Mouse (Mus musculus) stomach, embryonic 15.5 days (tissue): ENCODE measurements at regions not wholly inside any gene's neighbourhood (a gene's known extent, or its start where the extent isn't known, plus 50 kb on each side); places are given as distances from the start of the nearest gene placed in this dataset.

Experiments
- ATAC-seq: fragments of 200-750 bp; cut with Nextera tagmentation; 2 replicates; pipeline ENCODE4 v1.8.0; 2017; ENCODE audit warnings: low read depth, moderate number of reproducible peaks, moderate TSS enrichment; ENCODE audit not compliant: insufficient read depth, low FRiP score
- H3K27ac ChIP-seq: fragments of 300-500 bp; sonication (generic); 2 replicates; pipeline ENCODE4 v1.5.1; 2015; ENCODE audit warnings: mild to moderate bottlenecking, inconsistent platforms
- H3K27me3 ChIP-seq: fragments of 300-500 bp; sonication (generic); replicated peaks from 2 replicates; pipeline ENCODE4 v1.6.1; 2015; ENCODE audit warnings: inconsistent platforms
- H3K36me3 ChIP-seq: fragments of 300-500 bp; sonication (generic); 2 replicates; pipeline ENCODE4 v1.6.1; 2015; ENCODE audit warnings: inconsistent platforms
- H3K4me1 ChIP-seq: fragments of 300-500 bp; sonication (generic); 2 replicates; pipeline ENCODE4 v1.6.1; 2015; ENCODE audit warnings: inconsistent platforms
- H3K4me2 ChIP-seq: fragments of 300-500 bp; sonication (generic); 2 replicates; pipeline ENCODE4 v1.6.1; 2015; ENCODE audit warnings: mild to moderate bottlenecking, inconsistent platforms
- H3K4me3 ChIP-seq: fragments of 300-500 bp; sonication (generic); replicated peaks from 2 replicates; pipeline ENCODE4 v1.5.1; 2015; ENCODE audit warnings: inconsistent platforms
- H3K9ac ChIP-seq: fragments of 300-500 bp; sonication (generic); 2 replicates; pipeline ENCODE4 v1.6.1; 2015; ENCODE audit warnings: inconsistent platforms
- H3K9me3 ChIP-seq: fragments of 300-500 bp; sonication (generic); 2 replicates; pipeline ENCODE4 v1.6.1; 2016; ENCODE audit warnings: inconsistent platforms
- WGBS: fragments of 180-500 bp; shearing (Covaris S2); methylation state at CpG from one replicate; pipeline ENCODE4 v1.1.7; 2015; 5-methylcytosine and 5-hydroxymethylcytosine counted together

DNA sequence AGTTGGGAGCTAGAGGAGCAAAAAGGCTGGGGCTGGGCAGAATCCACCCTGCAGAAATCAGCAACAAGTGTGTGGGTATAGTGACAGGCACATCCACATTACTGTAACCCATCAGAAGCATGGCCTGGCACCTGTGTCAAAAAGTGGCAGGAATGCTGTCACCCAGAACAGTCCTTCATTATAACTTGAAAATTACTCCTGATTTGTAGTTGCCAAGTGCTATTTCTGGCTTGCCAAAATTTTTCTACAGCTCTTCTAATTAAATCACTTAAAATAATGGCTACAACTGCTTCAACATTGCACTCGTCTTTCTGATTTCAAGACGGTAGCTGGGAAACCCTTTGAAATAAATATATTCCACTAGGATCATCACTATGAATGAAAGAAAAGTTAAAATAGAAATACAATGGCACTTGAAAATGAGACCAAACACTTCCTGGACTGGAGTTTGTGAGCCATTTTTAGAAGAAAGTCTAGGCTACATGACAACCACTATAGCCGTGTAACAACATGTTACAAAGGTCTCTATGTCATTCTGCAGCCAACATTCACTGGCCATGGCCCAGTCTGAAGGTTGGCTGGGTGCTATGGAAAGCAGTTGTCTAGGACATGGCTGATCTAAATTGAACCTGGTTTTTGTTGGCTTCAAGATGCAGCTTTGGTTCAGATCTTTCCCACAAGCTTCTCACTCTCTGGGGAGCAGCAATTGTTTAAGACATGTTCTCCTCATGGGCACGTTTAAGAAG is 190.6 kb upstream of the Tapt1 start:
- Histone ChIP-seq H3K4me1 (no peaks in the 10 kb centered on the region), H3K9me3 (no peaks in the 10 kb centered on the region), H3K4me2 (no peak overlapping the region), H3K27me3 (no peaks in the 10 kb centered on the region), H3K27ac (no peak overlapping the region), H3K4me3 (no peak overlapping the region), H3K36me3 (no peaks in the 10 kb centered on the region), H3K9ac (no peak overlapping the region)
- no peak for ATAC-seq
- 78% methylated on average over 4 of the region's 4 CpGs for WGBS

- Histone ChIP-seq H3K9ac (no peak overlapping the region), H3K4me1 (no peaks in the 10 kb centered on the region), H3K9me3 (no peaks in the 10 kb centered on the region), H3K36me3 (no peaks in the 10 kb centered on the region), H3K27me3 (no peaks in the 10 kb centered on the region), H3K27ac (peak overlapping the region; percentile 38), H3K4me3 (no peak overlapping the region), H3K4me2 (no peak overlapping the region)
- ATAC-seq = peak; percentile 31; the same call in 1 of the 2 replicates
- WGBS = 31% methylated on average over 7 of the region's 7 CpGs
Measured at GRCm38 (mm10) chr5:44414441-44414840, 188.0 kb upstream of the Tapt1 start.

DNA sequence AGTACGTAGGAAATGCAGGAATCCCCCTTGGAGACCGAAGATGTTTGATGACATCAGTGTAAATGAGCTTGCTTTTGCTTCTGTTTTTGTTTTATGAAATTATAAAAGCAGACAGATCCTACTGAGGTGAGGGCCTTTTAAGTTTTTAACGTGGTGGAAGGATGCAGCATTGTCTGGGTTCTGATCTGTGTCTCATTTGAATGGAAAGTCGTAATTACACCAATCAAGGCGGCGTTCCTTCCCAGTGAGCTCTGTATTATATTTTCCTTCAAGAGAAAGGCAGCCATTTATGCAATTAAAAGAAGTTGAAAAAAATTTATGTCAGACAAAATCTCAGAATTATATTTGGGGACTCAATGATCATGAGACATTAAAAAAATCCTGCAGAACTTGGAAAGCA is 176.9 kb upstream of the Tapt1 start:
- Histone ChIP-seq H3K27ac (no peak overlapping the region), H3K9ac (no peak overlapping the region), H3K4me2 (no peak overlapping the region), H3K27me3 (no peaks in the 10 kb centered on the region), H3K4me3 (no peak overlapping the region), H3K36me3 (no peaks in the 10 kb centered on the region), H3K9me3 (no peaks in the 10 kb centered on the region), H3K4me1 (no peaks in the 10 kb centered on the region)
- ATAC-seq = no peak
- WGBS = 81% methylated on average over 6 of the region's 6 CpGs

GRCm38 (mm10) chr5:44400573-44401332 is 174.3 kb upstream of the Tapt1 start:
- Histone ChIP-seq H3K27me3 (no peaks in the 10 kb centered on the region), H3K9ac (no peak overlapping the region), H3K9me3 (no peaks in the 10 kb centered on the region), H3K4me2 (no peak overlapping the region), H3K4me3 (no peak overlapping the region), H3K27ac (no peak overlapping the region), H3K4me1 (no peaks in the 10 kb centered on the region), H3K36me3 (no peaks in the 10 kb centered on the region)
- WGBS = 79% methylated on average over 8 of the region's 8 CpGs
- ATAC-seq = no peak

GRCm38 (mm10) chr5:44387237-44387810 is 160.9 kb upstream of the Tapt1 start:
- H3K4me3 ChIP-seq = no peak overlapping the region
- ATAC-seq = no peak
- no peaks in the 10 kb centered on the region for H3K36me3 ChIP-seq
- 55% methylated on average over 6 of the region's 6 CpGs for WGBS
- no peak overlapping the region for H3K9ac ChIP-seq
- H3K4me1 ChIP-seq = no peaks in the 10 kb centered on the region
- no peaks in the 10 kb centered on the region for H3K9me3 ChIP-seq
- no peaks in the 10 kb centered on the region for H3K27me3 ChIP-seq
- no peak overlapping the region for H3K4me2 ChIP-seq
- H3K27ac ChIP-seq = no peak overlapping the region

- H3K4me1 ChIP-seq = no peaks in the 10 kb centered on the region
- no peaks in the 10 kb centered on the region for H3K27me3 ChIP-seq
- no peak overlapping the region for H3K4me2 ChIP-seq
- no peak overlapping the region for H3K4me3 ChIP-seq
- no peaks in the 10 kb centered on the region for H3K9me3 ChIP-seq
- H3K9ac ChIP-seq = no peak overlapping the region
- H3K27ac ChIP-seq = no peak overlapping the region
- H3K36me3 ChIP-seq = no peaks in the 10 kb centered on the region
- WGBS = 39% methylated on average over 6 of the region's 6 CpGs
- no peak for ATAC-seq
Measured at GRCm38 (mm10) chr5:44386176-44386575, 159.8 kb upstream of the Tapt1 start.

- Histone ChIP-seq H3K36me3 (no peaks in the 10 kb centered on the region), H3K9me3 (no peaks in the 10 kb centered on the region), H3K4me3 (no peak overlapping the region), H3K4me1 (no peaks in the 10 kb centered on the region), H3K27ac (no peak overlapping the region), H3K9ac (no peak overlapping the region), H3K27me3 (no peaks in the 10 kb centered on the region), H3K4me2 (no peak overlapping the region)
- ATAC-seq = no peak
Measured at GRCm38 (mm10) chr5:44383049-44383448, 156.6 kb upstream of the Tapt1 start.

GRCm38 (mm10) chr5:44370006-44370405 is 143.6 kb upstream of the Tapt1 start:
- no peak overlapping the region for H3K27ac ChIP-seq
- no peak overlapping the region for H3K4me2 ChIP-seq

GRCm38 (mm10) chr5:44352324-44352723 is 125.9 kb upstream of the Tapt1 start:
- no peak overlapping the region for H3K4me3 ChIP-seq
- no peak for ATAC-seq
- H3K36me3 ChIP-seq = no peaks in the 10 kb centered on the region
- no peaks in the 10 kb centered on the region for H3K4me1 ChIP-seq
- no peak overlapping the region for H3K4me2 ChIP-seq
- H3K27me3 ChIP-seq = no peaks in the 10 kb centered on the region
- no peak overlapping the region for H3K9ac ChIP-seq
- H3K27ac ChIP-seq = no peak overlapping the region
- no peaks in the 10 kb centered on the region for H3K9me3 ChIP-seq
- 86% methylated on average over 1 of the region's 1 CpGs for WGBS

More at GRCm38 (mm10) chr5:44370006-44370405, 143.6 kb upstream of the Tapt1 start:
- Histone ChIP-seq H3K36me3 (no peaks in the 10 kb centered on the region), H3K27me3 (no peaks in the 10 kb centered on the region), H3K9ac (no peak overlapping the region), H3K4me1 (no peaks in the 10 kb centered on the region), H3K4me3 (no peak overlapping the region), H3K9me3 (no peaks in the 10 kb centered on the region)
- WGBS = 26% methylated on average over 4 of the region's 4 CpGs
- no peak for ATAC-seq

DNA sequence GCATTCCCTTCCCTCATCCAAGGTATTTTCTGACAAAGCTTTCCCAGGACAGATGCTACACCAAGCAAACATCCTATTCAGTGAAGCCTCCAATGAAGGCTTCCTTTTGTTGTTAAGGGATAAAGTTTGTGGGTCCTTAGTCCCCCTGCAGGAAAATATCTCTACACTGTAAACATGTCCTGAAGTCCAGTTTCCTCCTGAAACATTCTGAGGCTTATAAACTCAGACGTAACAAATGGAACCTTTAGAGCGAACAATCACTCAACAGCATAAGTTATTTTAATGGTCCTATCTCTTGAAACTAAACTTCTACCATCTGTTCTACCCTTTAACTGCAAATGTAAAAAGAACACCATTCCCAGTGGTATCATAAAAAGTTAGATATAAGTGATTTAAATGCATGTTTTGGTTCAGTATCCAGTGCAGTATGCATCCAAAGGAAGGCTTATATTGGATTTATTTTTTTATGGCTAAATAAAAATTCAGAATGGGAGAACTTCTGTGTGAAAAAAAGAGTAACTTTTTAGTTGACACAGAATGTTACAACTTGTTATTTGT is 115.1 kb upstream of the Tapt1 start:
- Histone ChIP-seq H3K4me1 (no peaks in the 10 kb centered on the region), H3K9ac (no peak overlapping the region), H3K4me2 (no peak overlapping the region), H3K4me3 (no peak overlapping the region), H3K36me3 (no peaks in the 10 kb centered on the region), H3K9me3 (no peaks in the 10 kb centered on the region), H3K27ac (no peak overlapping the region), H3K27me3 (no peaks in the 10 kb centered on the region)
- WGBS = 56% methylated on average over 2 of the region's 2 CpGs
- ATAC-seq = no peak

DNA sequence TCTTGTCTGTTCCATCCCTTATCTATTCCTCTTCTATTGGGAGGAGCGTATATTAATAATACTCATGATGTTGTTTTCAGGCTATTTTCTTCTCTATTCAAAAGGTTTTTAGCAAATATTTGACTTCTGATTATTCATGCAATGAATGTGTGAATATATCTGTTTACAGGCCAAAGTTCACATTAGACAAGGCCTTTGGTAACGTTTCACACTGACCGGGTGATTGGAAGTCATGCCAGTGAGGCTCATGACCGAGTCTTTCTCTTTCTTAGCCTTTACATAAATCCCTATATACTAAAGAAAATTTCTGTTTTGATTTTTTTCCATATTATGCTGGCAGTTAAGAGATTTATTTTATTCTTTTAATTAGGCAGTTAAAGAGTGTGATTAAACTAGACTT is 112.2 kb upstream of the Tapt1 start:
- H3K9me3 ChIP-seq = no peaks in the 10 kb centered on the region
- no peak for ATAC-seq
- H3K36me3 ChIP-seq = no peaks in the 10 kb centered on the region
- H3K4me2 ChIP-seq = no peak overlapping the region
- H3K9ac ChIP-seq = no peak overlapping the region
- no peak overlapping the region for H3K27ac ChIP-seq
- 74% methylated on average over 4 of the region's 4 CpGs for WGBS
- no peaks in the 10 kb centered on the region for H3K4me1 ChIP-seq
- no peak overlapping the region for H3K4me3 ChIP-seq
- H3K27me3 ChIP-seq = no peaks in the 10 kb centered on the region

- 83% methylated on average over 5 of the region's 5 CpGs for WGBS
- no peaks in the 10 kb centered on the region for H3K9me3 ChIP-seq
- no peak for ATAC-seq
- H3K27me3 ChIP-seq = no peaks in the 10 kb centered on the region
- no peak overlapping the region for H3K27ac ChIP-seq
- H3K4me1 ChIP-seq = no peaks in the 10 kb centered on the region
- no peaks in the 10 kb centered on the region for H3K36me3 ChIP-seq
- H3K4me2 ChIP-seq = no peak overlapping the region
- H3K9ac ChIP-seq = no peak overlapping the region
- no peak overlapping the region for H3K4me3 ChIP-seq
Measured at GRCm38 (mm10) chr5:44335756-44336155, 109.3 kb upstream of the Tapt1 start.
